Mouse (Mus musculus) embryonic facial prominence, embryonic 10.5 days (tissue): Measurements from ENCODE around the gene Gkap1. TPM values are rescaled to one million over a fixed set of nuclear protein-coding genes. Genes with fewer than 3 reads are reported as not detected.

Experiments used
- DNase-seq: peaks from one replicate; pipeline ENCODE4 v3.0.0-alpha.2; 2017; ENCODE audit warnings: low spot score
- H3K27ac ChIP-seq: fragments of 300-500 bp; sonication (generic); replicated peaks from 2 replicates; pipeline ENCODE4 v1.5.1; 2016; ENCODE audit warnings: mild to moderate bottlenecking
- H3K27me3 ChIP-seq: fragments of 300-500 bp; sonication (generic); replicated peaks from 2 replicates; pipeline ENCODE4 v1.6.1; 2016; ENCODE audit warnings: low read depth, mild to moderate bottlenecking; ENCODE audit not compliant: poor library complexity, severe bottlenecking
- H3K36me3 ChIP-seq: fragments of 300-500 bp; sonication (generic); replicated peaks from 2 replicates; pipeline ENCODE4 v1.6.1; 2016; ENCODE audit warnings: mild to moderate bottlenecking, moderate library complexity
- H3K4me1 ChIP-seq: fragments of 300-500 bp; sonication (generic); 2 replicates; pipeline ENCODE4 v1.6.1; 2016
- H3K4me3 ChIP-seq: fragments of 300-500 bp; sonication (generic); 2 replicates; pipeline ENCODE4 v1.5.1; 2016; ENCODE audit warnings: mild to moderate bottlenecking, moderate library complexity
- H3K9me3 ChIP-seq: fragments of 300-500 bp; sonication (generic); 2 replicates; pipeline ENCODE4 v1.6.1; 2016; ENCODE audit warnings: mild to moderate bottlenecking
- WGBS: fragments of 180-500 bp; shearing (Covaris S2); methylation state at CpG from one replicate; pipeline ENCODE4 v1.1.7; 2016; 5-methylcytosine and 5-hydroxymethylcytosine counted together
- polyA plus RNA-seq: library from polyadenylated mRNA; unstranded; fragments of >200 nt; fragmentation: Nextera tagmentation; extraction: Ambion mirVana; gene quantifications from 2 replicates; pipeline ENCODE4 v1.2.1, GENCODE M21; 2016

Gkap1 gene
- polyA plus RNA-seq, 1 experiment from 2014 or later, result 17.5 TPM

- 3% methylated on average over 49 of the region's 49 CpGs for WGBS
- peak; percentile 46 for DNase-seq
Measured at GRCm38 (mm10) chr13:58214346-58215252, 60.9 kb downstream of the Gkap1 start.

GRCm38 (mm10) chr13:58213801-58214200 lies 61.7 kb downstream of the Gkap1 start:
- 79% methylated on average over 8 of the region's 8 CpGs for WGBS
- H3K27me3 ChIP-seq, result no peaks in the 10 kb centered on the region
- H3K9me3 ChIP-seq, result no peaks in the 10 kb centered on the region
- peaks cover 36% of the 10 kb centered on the region for H3K4me1 ChIP-seq
- H3K4me3 ChIP-seq, result peak overlapping the region; percentile 94
- H3K36me3 ChIP-seq, result peaks cover 12% of the 10 kb centered on the region; the same call in 1 of the 2 replicates
- no peak for DNase-seq
- no peak overlapping the region for H3K27ac ChIP-seq

More at GRCm38 (mm10) chr13:58214346-58215252, 60.9 kb downstream of the Gkap1 start:
- no peaks in the 10 kb centered on the region for H3K9me3 ChIP-seq
- peak overlapping the region; percentile 94 for H3K4me3 ChIP-seq
- peak overlapping the region; percentile 96 for H3K27ac ChIP-seq
- no peaks in the 10 kb centered on the region for H3K27me3 ChIP-seq
- peaks cover 36% of the 10 kb centered on the region for H3K4me1 ChIP-seq
- H3K36me3 ChIP-seq, result peaks cover 12% of the 10 kb centered on the region; the same call in 1 of the 2 replicates

GRCm38 (mm10) chr13:58212530-58212929 lies 63.0 kb downstream of the Gkap1 start:
- no peaks in the 10 kb centered on the region for H3K9me3 ChIP-seq
- DNase-seq, result no peak
- H3K4me1 ChIP-seq, result peaks cover 36% of the 10 kb centered on the region
- no peak overlapping the region for H3K4me3 ChIP-seq
- peaks cover 16% of the 10 kb centered on the region; the same call in 1 of the 2 replicates for H3K36me3 ChIP-seq
- H3K27me3 ChIP-seq, result no peaks in the 10 kb centered on the region
- no peak overlapping the region for H3K27ac ChIP-seq
- WGBS, result 89% methylated on average over 2 of the region's 2 CpGs

DNA sequence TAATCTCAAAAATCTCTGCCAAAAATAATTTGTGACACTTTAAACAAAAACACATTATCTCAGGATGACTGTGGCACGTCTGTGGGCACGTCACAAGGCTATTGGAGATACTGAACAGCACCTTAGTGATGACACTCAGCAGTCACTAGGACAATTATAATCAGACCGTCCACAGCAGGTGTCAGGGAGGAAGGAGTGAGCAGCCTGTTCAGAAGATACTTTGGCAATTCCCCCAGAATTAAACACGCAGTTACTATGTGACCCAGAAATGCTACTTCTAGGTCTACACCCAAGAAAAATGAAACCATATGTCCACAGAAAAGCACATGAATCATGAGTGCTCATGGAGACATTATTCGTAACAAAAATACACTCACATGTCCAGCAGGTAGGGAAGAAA lies 65.1 kb downstream of the Gkap1 start:
- WGBS, result 87% methylated on average over 5 of the region's 5 CpGs
- H3K36me3 ChIP-seq, result peaks cover 20% of the 10 kb centered on the region; the same call in 1 of the 2 replicates
- H3K9me3 ChIP-seq, result no peaks in the 10 kb centered on the region
- DNase-seq, result no peak
- no peak overlapping the region for H3K4me3 ChIP-seq
- peaks cover 33% of the 10 kb centered on the region for H3K4me1 ChIP-seq
- H3K27me3 ChIP-seq, result no peaks in the 10 kb centered on the region
- H3K27ac ChIP-seq, result no peak overlapping the region

DNA sequence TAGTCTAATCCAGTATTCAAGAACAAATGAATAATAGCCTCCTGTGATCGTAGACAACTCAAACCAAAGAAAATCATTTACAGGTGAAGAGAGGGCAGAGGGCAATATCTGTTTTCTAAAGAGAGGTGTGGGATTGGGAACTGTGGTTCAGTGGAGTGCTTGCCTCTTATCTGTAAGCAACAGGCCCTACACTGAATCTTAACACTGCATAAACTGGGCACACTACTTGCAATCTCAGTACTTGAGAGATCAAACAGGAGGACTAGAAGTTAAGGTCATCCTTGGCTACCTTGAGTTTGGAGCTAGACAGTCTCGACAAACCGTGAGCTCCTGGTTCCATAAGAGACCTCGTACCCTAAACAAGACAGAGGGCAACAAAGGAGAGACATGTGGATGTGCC lies 69.4 kb downstream of the Gkap1 start:
- peaks cover 9% of the 10 kb centered on the region for H3K4me1 ChIP-seq
- H3K27ac ChIP-seq, result no peak overlapping the region
- no peak for DNase-seq
- H3K36me3 ChIP-seq, result peaks cover 9% of the 10 kb centered on the region; the same call in 1 of the 2 replicates
- no peaks in the 10 kb centered on the region for H3K9me3 ChIP-seq
- H3K4me3 ChIP-seq, result no peak overlapping the region
- WGBS, result 91% methylated on average over 4 of the region's 4 CpGs
- no peaks in the 10 kb centered on the region for H3K27me3 ChIP-seq

DNA sequence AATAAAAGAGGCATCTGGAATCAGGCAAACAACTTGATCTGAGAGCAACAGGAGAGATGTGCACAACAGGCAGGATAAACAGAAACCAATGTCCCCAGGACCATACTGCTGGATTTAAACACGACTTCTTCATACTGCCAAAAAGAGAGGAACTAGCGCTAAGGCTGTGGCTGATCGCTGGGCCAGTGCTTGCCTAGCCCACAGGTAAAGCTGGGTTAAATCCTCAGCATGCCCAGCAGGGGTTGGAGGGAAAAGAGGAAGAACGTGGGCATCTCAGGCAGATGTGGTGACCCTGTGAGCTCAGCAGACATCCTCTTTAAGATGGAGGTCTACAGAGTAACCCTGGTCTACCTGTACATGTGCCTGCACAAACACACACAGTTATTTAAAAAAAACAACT lies 70.5 kb downstream of the Gkap1 start:
- no peak for DNase-seq
- 62% methylated on average over 4 of the region's 4 CpGs for WGBS
- no peaks in the 10 kb centered on the region for H3K27me3 ChIP-seq
- H3K9me3 ChIP-seq, result no peaks in the 10 kb centered on the region
- peaks cover 4% of the 10 kb centered on the region; the same call in 1 of the 2 replicates for H3K4me1 ChIP-seq
- H3K27ac ChIP-seq, result no peak overlapping the region
- H3K36me3 ChIP-seq, result peaks cover 9% of the 10 kb centered on the region; the same call in 1 of the 2 replicates
- H3K4me3 ChIP-seq, result no peak overlapping the region

- no peak overlapping the region for H3K4me3 ChIP-seq
- DNase-seq, result no peak
- peaks cover 4% of the 10 kb centered on the region; the same call in 1 of the 2 replicates for H3K4me1 ChIP-seq
- no peaks in the 10 kb centered on the region for H3K9me3 ChIP-seq
- no peaks in the 10 kb centered on the region for H3K27me3 ChIP-seq
- peaks cover 9% of the 10 kb centered on the region; the same call in 1 of the 2 replicates for H3K36me3 ChIP-seq
- no peak overlapping the region for H3K27ac ChIP-seq
- WGBS, result 94% methylated on average over 3 of the region's 3 CpGs
Measured at GRCm38 (mm10) chr13:58204202-58204601, 71.3 kb downstream of the Gkap1 start.

DNA sequence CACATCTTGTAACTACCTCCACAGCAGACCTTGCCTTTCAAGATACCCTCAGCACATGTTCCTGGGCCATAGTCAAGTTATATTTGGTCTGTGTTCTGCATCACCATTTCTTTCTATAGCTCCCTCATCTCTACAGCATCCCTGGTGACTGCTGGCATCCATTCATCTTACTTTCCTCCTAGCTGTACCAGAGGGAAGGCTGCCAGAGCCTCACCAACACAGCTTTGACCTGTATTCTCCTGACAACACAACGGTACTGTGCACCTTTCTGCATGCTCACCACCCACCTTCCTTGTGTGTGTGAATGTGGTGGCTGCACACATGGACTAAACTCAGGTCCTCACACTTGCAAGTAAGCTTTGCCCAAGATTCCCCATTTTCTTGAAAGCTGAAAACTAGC lies 72.6 kb downstream of the Gkap1 start:
- WGBS, result 93% methylated on average over 1 of the region's 1 CpGs
- Histone ChIP-seq H3K9me3 (no peaks in the 10 kb centered on the region), H3K4me3 (no peak overlapping the region), H3K27me3 (no peaks in the 10 kb centered on the region), H3K27ac (no peak overlapping the region), H3K36me3 (peaks cover 9% of the 10 kb centered on the region), H3K4me1 (peaks cover 4% of the 10 kb centered on the region)
- DNase-seq, result no peak

- H3K36me3 ChIP-seq, result peaks cover 18% of the 10 kb centered on the region
- H3K4me3 ChIP-seq, result no peak overlapping the region
- peaks cover 4% of the 10 kb centered on the region for H3K4me1 ChIP-seq
- WGBS, result 91% methylated on average over 3 of the region's 3 CpGs
- H3K9me3 ChIP-seq, result no peaks in the 10 kb centered on the region
- no peaks in the 10 kb centered on the region for H3K27me3 ChIP-seq
- no peak for DNase-seq
- H3K27ac ChIP-seq, result no peak overlapping the region
Measured at GRCm38 (mm10) chr13:58201908-58202307, 73.6 kb downstream of the Gkap1 start.

DNA sequence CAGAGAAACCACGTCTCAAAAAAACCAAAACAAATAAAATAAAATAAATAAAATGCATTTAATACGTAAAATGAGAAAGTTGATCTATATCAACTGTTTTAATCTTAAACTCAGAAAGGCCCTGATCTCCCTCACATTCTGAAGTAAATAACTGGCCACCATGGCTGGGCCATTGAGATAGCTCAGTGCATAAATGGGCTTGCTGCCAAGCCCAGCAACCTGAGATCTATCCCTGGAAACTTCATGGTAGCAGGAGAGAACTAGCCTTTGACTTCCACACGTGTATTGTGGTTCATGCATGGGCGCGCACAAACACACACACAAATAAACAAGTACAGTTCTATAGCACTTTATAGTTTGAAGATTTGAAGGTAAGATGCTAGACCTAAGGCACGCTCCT lies 74.2 kb downstream of the Gkap1 start:
- DNase-seq, result no peak
- Histone ChIP-seq H3K27ac (no peak overlapping the region), H3K36me3 (peaks cover 19% of the 10 kb centered on the region), H3K27me3 (no peaks in the 10 kb centered on the region), H3K4me1 (no peaks in the 10 kb centered on the region; the same call in 1 of the 2 replicates), H3K9me3 (no peaks in the 10 kb centered on the region), H3K4me3 (no peak overlapping the region)
- 93% methylated on average over 6 of the region's 6 CpGs for WGBS

DNA sequence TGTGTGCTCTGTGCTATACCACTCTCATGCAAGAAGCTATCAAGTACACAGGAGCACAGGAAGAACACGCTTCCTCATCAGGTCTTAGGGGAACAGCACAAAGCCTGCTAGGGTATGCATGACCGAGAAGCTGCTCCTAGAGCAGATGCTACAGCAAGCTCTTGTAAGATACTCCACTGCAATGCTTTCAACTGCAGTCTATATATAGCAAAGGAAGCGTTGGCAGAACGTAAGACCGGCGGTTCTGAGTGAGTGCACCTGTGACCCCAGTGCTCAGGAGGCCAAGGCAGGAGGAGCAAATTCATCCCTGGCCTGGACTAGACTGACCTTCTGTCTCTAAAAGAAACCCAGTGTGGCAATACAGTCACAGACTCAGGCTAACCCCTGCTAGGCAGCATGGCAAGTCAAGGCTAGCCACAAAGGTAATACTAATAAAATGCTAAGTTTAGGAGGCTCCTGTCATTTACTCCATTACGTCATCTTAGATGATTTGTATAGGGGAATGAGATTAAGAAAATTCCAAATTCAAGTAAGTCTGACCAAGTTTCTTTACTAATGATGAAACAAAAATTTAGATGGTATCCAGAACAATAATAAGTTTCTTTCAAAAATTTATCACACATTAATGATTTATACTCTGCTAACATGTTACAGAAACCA lies 77.4 kb downstream of the Gkap1 start:
- no peaks in the 10 kb centered on the region; the same call in 1 of the 2 replicates for H3K4me1 ChIP-seq
- no peaks in the 10 kb centered on the region for H3K27me3 ChIP-seq
- WGBS, result 90% methylated on average over 7 of the region's 7 CpGs
- H3K4me3 ChIP-seq, result no peak overlapping the region
- no peak for DNase-seq
- H3K27ac ChIP-seq, result no peak overlapping the region
- peaks cover 47% of the 10 kb centered on the region for H3K36me3 ChIP-seq
- H3K9me3 ChIP-seq, result no peaks in the 10 kb centered on the region

DNA sequence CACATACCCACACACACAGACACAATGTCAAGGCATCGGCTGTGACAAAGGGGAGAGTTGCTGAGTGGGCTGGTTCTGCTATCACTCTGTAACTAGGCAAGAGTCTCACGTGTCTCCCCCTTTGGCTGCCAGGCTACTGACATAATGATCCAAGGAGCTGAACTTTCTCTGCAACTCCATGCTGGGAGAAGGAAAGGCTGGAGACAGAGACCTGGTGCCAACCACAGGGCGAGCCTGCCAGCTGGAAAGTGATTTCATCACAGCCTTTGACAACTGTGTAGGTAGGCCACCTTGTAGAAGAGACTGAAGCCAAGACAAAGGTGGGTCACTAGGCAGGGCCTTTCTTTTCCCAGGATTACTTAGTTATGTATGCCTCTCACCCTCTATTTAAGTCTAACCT lies 78.3 kb downstream of the Gkap1 start:
- Histone ChIP-seq H3K27ac (no peak overlapping the region), H3K27me3 (no peaks in the 10 kb centered on the region), H3K4me3 (no peak overlapping the region), H3K9me3 (no peaks in the 10 kb centered on the region), H3K36me3 (peaks cover 56% of the 10 kb centered on the region), H3K4me1 (no peaks in the 10 kb centered on the region; the same call in 1 of the 2 replicates)
- no peak for DNase-seq
- WGBS, result 90% methylated on average over 3 of the region's 3 CpGs
